Mouse (Mus musculus): ENCODE measurements around the gene Fam83c. TPM values are rescaled to one million over a fixed set of nuclear protein-coding genes. Genes with fewer than 3 reads are reported as not detected.
A peak's percentile ranks its signal among the peaks of the same experiment; 100 is the strongest.

The Fam83c gene
- polyA plus RNA-seq, 1 experiment from 2014 or later: 0.74 TPM

GRCm38 (mm10) chr2:155794674-155795445 is 39.8 kb downstream of the Fam83c start:
- no peaks in the 10 kb centered on the region for H3K36me3 ChIP-seq (ENCODE audit: control insufficient read depth, insufficient read depth, low read length)
- no peak overlapping the region for H3K4me3 ChIP-seq (ENCODE audit: low read depth, low read length)
- no peak for ATAC-seq (ENCODE audit: low read depth)
- no peak for DNase-seq (ENCODE audit: low spot score)
- no peaks in the 10 kb centered on the region for H3K9me3 ChIP-seq (ENCODE audit: control insufficient read depth, low read length)
- H3K27me3 ChIP-seq (replicated peaks; ENCODE audit: control insufficient read depth, insufficient read depth, low read length): no peaks in the 10 kb centered on the region
- 86% methylated on average over 12 of the region's 12 CpGs for WGBS
- no peak overlapping the region for H3K4me2 ChIP-seq (ENCODE audit: low read depth, low read length)
- no peak overlapping the region for H3K27ac ChIP-seq (replicated peaks; ENCODE audit: low read depth, low read length)
- no peaks in the 10 kb centered on the region for H3K4me1 ChIP-seq (ENCODE audit: control insufficient read depth, insufficient read depth, low read length)
- H3K9ac ChIP-seq (ENCODE audit: low read depth, low read length): no peak overlapping the region

GRCm38 (mm10) chr2:155792899-155793298 is 41.8 kb downstream of the Fam83c start:
- Histone ChIP-seq H3K27ac (replicated peaks; ENCODE audit: low read depth, low read length) (no peak overlapping the region), H3K4me1 (ENCODE audit: control insufficient read depth, insufficient read depth, low read length) (no peaks in the 10 kb centered on the region), H3K4me2 (ENCODE audit: low read depth, low read length) (0 out of 2 replicates have a peak overlapping the region, but pooled peaks have one; percentile 18), H3K4me3 (ENCODE audit: low read depth, low read length) (no peak overlapping the region), H3K9ac (ENCODE audit: low read depth, low read length) (no peak overlapping the region), H3K9me3 (ENCODE audit: control insufficient read depth, low read length) (no peaks in the 10 kb centered on the region), H3K36me3 (ENCODE audit: control insufficient read depth, insufficient read depth, low read length) (no peaks in the 10 kb centered on the region), H3K27me3 (replicated peaks; ENCODE audit: control insufficient read depth, insufficient read depth, low read length) (no peaks in the 10 kb centered on the region)
- ATAC-seq (ENCODE audit: low read depth) (no peak), DNase-seq (ENCODE audit: low spot score) (no peak)
- 28% methylated on average over 12 of the region's 12 CpGs for WGBS

GRCm38 (mm10) chr2:155787949-155788931 is 46.4 kb downstream of the Fam83c start:
- H3K27ac ChIP-seq (replicated peaks; ENCODE audit: low read depth, low read length): no peak overlapping the region
- WGBS: 75% methylated on average over 18 of the region's 18 CpGs
- ATAC-seq (ENCODE audit: low read depth) (no peak), DNase-seq (ENCODE audit: low spot score) (no peak)
- no peaks in the 10 kb centered on the region for H3K9me3 ChIP-seq (ENCODE audit: control insufficient read depth, low read length)
- no peak overlapping the region for H3K4me2 ChIP-seq (ENCODE audit: low read depth, low read length)
- H3K36me3 ChIP-seq (ENCODE audit: control insufficient read depth, insufficient read depth, low read length): no peaks in the 10 kb centered on the region
- H3K4me3 ChIP-seq (ENCODE audit: low read depth, low read length): no peak overlapping the region
- H3K4me1 ChIP-seq (ENCODE audit: control insufficient read depth, insufficient read depth, low read length): no peaks in the 10 kb centered on the region
- H3K9ac ChIP-seq (ENCODE audit: low read depth, low read length): no peak overlapping the region
- H3K27me3 ChIP-seq (replicated peaks; ENCODE audit: control insufficient read depth, insufficient read depth, low read length): no peaks in the 10 kb centered on the region

GRCm38 (mm10) chr2:155786905-155787304 is 47.7 kb downstream of the Fam83c start:
- Histone ChIP-seq H3K4me3 (ENCODE audit: low read depth, low read length) (no peak overlapping the region), H3K9me3 (ENCODE audit: control insufficient read depth, low read length) (no peaks in the 10 kb centered on the region), H3K9ac (ENCODE audit: low read depth, low read length) (no peak overlapping the region), H3K4me2 (ENCODE audit: low read depth, low read length) (no peak overlapping the region), H3K4me1 (ENCODE audit: control insufficient read depth, insufficient read depth, low read length) (no peaks in the 10 kb centered on the region), H3K36me3 (ENCODE audit: control insufficient read depth, insufficient read depth, low read length) (no peaks in the 10 kb centered on the region), H3K27ac (replicated peaks; ENCODE audit: low read depth, low read length) (no peak overlapping the region), H3K27me3 (replicated peaks; ENCODE audit: control insufficient read depth, insufficient read depth, low read length) (no peaks in the 10 kb centered on the region)
- ATAC-seq (ENCODE audit: low read depth) (no peak), DNase-seq (ENCODE audit: low spot score) (no peak)
- WGBS: 73% methylated on average over 5 of the region's 5 CpGs

GRCm38 (mm10) chr2:155784534-155784933 is 50.1 kb downstream of the Fam83c start:
- 78% methylated on average over 6 of the region's 6 CpGs for WGBS
- Histone ChIP-seq H3K4me2 (ENCODE audit: low read depth, low read length) (no peak overlapping the region), H3K27me3 (replicated peaks; ENCODE audit: control insufficient read depth, insufficient read depth, low read length) (no peaks in the 10 kb centered on the region), H3K27ac (replicated peaks; ENCODE audit: low read depth, low read length) (no peak overlapping the region), H3K9ac (ENCODE audit: low read depth, low read length) (no peak overlapping the region), H3K9me3 (ENCODE audit: control insufficient read depth, low read length) (no peaks in the 10 kb centered on the region), H3K4me1 (ENCODE audit: control insufficient read depth, insufficient read depth, low read length) (no peaks in the 10 kb centered on the region), H3K4me3 (ENCODE audit: low read depth, low read length) (no peak overlapping the region), H3K36me3 (ENCODE audit: control insufficient read depth, insufficient read depth, low read length) (no peaks in the 10 kb centered on the region)
- ATAC-seq (ENCODE audit: low read depth) (no peak), DNase-seq (ENCODE audit: low spot score) (no peak)

- 83% methylated on average over 3 of the region's 3 CpGs for WGBS
- no peaks in the 10 kb centered on the region for H3K9me3 ChIP-seq (ENCODE audit: control insufficient read depth, low read length)
- no peak for ATAC-seq (ENCODE audit: low read depth)
Measured at GRCm38 (mm10) chr2:155779506-155779905, 55.1 kb downstream of the Fam83c start.

GRCm38 (mm10) chr2:155779066-155779465 is 55.6 kb downstream of the Fam83c start:
- no peak overlapping the region for H3K4me3 ChIP-seq (ENCODE audit: low read depth, low read length)
- DNase-seq (ENCODE audit: low spot score) (no peak), ATAC-seq (ENCODE audit: low read depth) (no peak)
- 58% methylated on average over 7 of the region's 7 CpGs for WGBS
- no peak overlapping the region for H3K4me2 ChIP-seq (ENCODE audit: low read depth, low read length)
- H3K9ac ChIP-seq (ENCODE audit: low read depth, low read length): no peak overlapping the region
- no peak overlapping the region for H3K27ac ChIP-seq (replicated peaks; ENCODE audit: low read depth, low read length)
- no peaks in the 10 kb centered on the region for H3K9me3 ChIP-seq (ENCODE audit: control insufficient read depth, low read length)
- H3K27me3 ChIP-seq (replicated peaks; ENCODE audit: control insufficient read depth, insufficient read depth, low read length): peaks cover 38% of the 10 kb centered on the region
- no peaks in the 10 kb centered on the region for H3K36me3 ChIP-seq (ENCODE audit: control insufficient read depth, insufficient read depth, low read length)
- no peaks in the 10 kb centered on the region for H3K4me1 ChIP-seq (ENCODE audit: control insufficient read depth, insufficient read depth, low read length)

More at GRCm38 (mm10) chr2:155779506-155779905, 55.1 kb downstream of the Fam83c start:
- no peak overlapping the region for H3K9ac ChIP-seq (ENCODE audit: low read depth, low read length)
- H3K4me3 ChIP-seq (ENCODE audit: low read depth, low read length): no peak overlapping the region
- DNase-seq (ENCODE audit: low spot score): no peak
- no peaks in the 10 kb centered on the region for H3K36me3 ChIP-seq (ENCODE audit: control insufficient read depth, insufficient read depth, low read length)
- H3K4me1 ChIP-seq (ENCODE audit: control insufficient read depth, insufficient read depth, low read length): no peaks in the 10 kb centered on the region
- H3K27ac ChIP-seq (replicated peaks; ENCODE audit: low read depth, low read length): no peak overlapping the region
- H3K27me3 ChIP-seq (replicated peaks; ENCODE audit: control insufficient read depth, insufficient read depth, low read length): peaks cover 34% of the 10 kb centered on the region
- no peak overlapping the region for H3K4me2 ChIP-seq (ENCODE audit: low read depth, low read length)

- Histone ChIP-seq H3K4me3 (ENCODE audit: low read depth, low read length) (no peak overlapping the region), H3K36me3 (ENCODE audit: control insufficient read depth, insufficient read depth, low read length) (no peaks in the 10 kb centered on the region), H3K4me1 (ENCODE audit: control insufficient read depth, insufficient read depth, low read length) (no peaks in the 10 kb centered on the region), H3K9me3 (ENCODE audit: control insufficient read depth, low read length) (no peaks in the 10 kb centered on the region), H3K4me2 (ENCODE audit: low read depth, low read length) (no peak overlapping the region), H3K9ac (ENCODE audit: low read depth, low read length) (no peak overlapping the region), H3K27me3 (replicated peaks; ENCODE audit: control insufficient read depth, insufficient read depth, low read length) (peaks cover 48% of the 10 kb centered on the region), H3K27ac (replicated peaks; ENCODE audit: low read depth, low read length) (no peak overlapping the region)
- WGBS: 63% methylated on average over 6 of the region's 6 CpGs
- no peak for DNase-seq (ENCODE audit: low spot score)
- ATAC-seq (ENCODE audit: low read depth): no peak
Measured at GRCm38 (mm10) chr2:155778004-155778403, 56.6 kb downstream of the Fam83c start.
